Mouse (Mus musculus): ENCODE results near the gene Nmt1. TPM values are rescaled to one million over a fixed set of nuclear protein-coding genes. Genes with fewer than 3 reads are reported as not detected.
A peak's percentile ranks its signal among the peaks of the same experiment; 100 is the strongest.

Nmt1 gene
- total and polyA plus RNA-seq, 3 experiments, result 29.8 to 147 (median 70.5) TPM

- Histone ChIP-seq H3K79me2 (ENCODE audit: control insufficient read depth, insufficient read depth, low read length, poor library complexity) (no peaks in the 10 kb centered on the region), H3K9ac (ENCODE audit: control insufficient read depth, low read depth, low read length, poor library complexity, severe bottlenecking) (no peak overlapping the region), H3K9me3 (replicated peaks; ENCODE audit: insufficient read depth, low read length) (no peaks in the 10 kb centered on the region), H3K27me3 (ENCODE audit: control insufficient read depth in 1 of 2, insufficient read depth in 2 of 2, low read length in 2 of 2) (no peaks in the 10 kb centered on the region), H3K36me3 (ENCODE audit: control insufficient read depth in 1 of 2, insufficient read depth in 2 of 2, low read length in 2 of 2) (no peaks in the 10 kb centered on the region), H3K4me3 (ENCODE audit: control insufficient read depth in 1 of 2, insufficient read depth in 1 of 2, low read depth in 2 of 2, low read length in 2 of 2) (no peak overlapping the region), H3K27ac (ENCODE audit: control insufficient read depth, low read depth, low read length) (no peak overlapping the region), H3K4me1 (ENCODE audit: control insufficient read depth in 1 of 2, insufficient read depth in 2 of 2, low read length in 2 of 2) (no peaks in the 10 kb centered on the region)
- TF ChIP-seq TCF12 (IDR thresholded peaks at IDR 0.05; ENCODE audit: low read depth, low read length) (peak; percentile 34), ETS1 (IDR thresholded peaks at IDR 0.05; ENCODE audit: low read depth, low read length) (no peak), TAL1 (IDR thresholded peaks at IDR 0.05; ENCODE audit: low read length) (no peak), EP300 (IDR thresholded peaks at IDR 0.05; ENCODE audit: low read depth in 1 of 2, low read length in 2 of 2) (0 out of 4 replicates have a peak, but pooled peaks of 1 of the 2 experiments have one; percentile 33), MAZ (IDR thresholded peaks at IDR 0.05; ENCODE audit: low read depth, low read length) (no peak)
- no peak for DNase-seq (ENCODE audit: low read depth, low spot score)
Observed at GRCm38 (mm10) chr11:103076010-103076409, 48.0 kb downstream of the Nmt1 start.

- no peak for TF ChIP-seq EP300 (IDR thresholded peaks at IDR 0.05; ENCODE audit: low read depth in 1 of 2, low read length in 2 of 2)
- no peak for TF ChIP-seq MYB (IDR thresholded peaks at IDR 0.05; ENCODE audit: low read depth, low read length)
- TF ChIP-seq ZC3H11A (IDR thresholded peaks at IDR 0.05; ENCODE audit: low read depth, low read length), result no peak
- TF ChIP-seq CHD1 (IDR thresholded peaks at IDR 0.05; ENCODE audit: low read depth, low read length), result no peak
- no peak for TF ChIP-seq ELF1 (IDR thresholded peaks at IDR 0.05; ENCODE audit: low read depth, low read length)
- H3K27me3 ChIP-seq (ENCODE audit: control insufficient read depth in 1 of 2, insufficient read depth in 2 of 2, low read length in 2 of 2), result no peaks in the 10 kb centered on the region
- H3K9me3 ChIP-seq (replicated peaks; ENCODE audit: insufficient read depth, low read length), result no peaks in the 10 kb centered on the region
- no peaks in the 10 kb centered on the region for H3K79me2 ChIP-seq (ENCODE audit: control insufficient read depth, insufficient read depth, low read length, poor library complexity)
- no peak for DNase-seq (ENCODE audit: low read depth, low spot score)
- H3K4me3 ChIP-seq (ENCODE audit: control insufficient read depth in 1 of 2, insufficient read depth in 1 of 2, low read depth in 2 of 2, low read length in 2 of 2), result no peak overlapping the region
- H3K9ac ChIP-seq (ENCODE audit: control insufficient read depth, low read depth, low read length, poor library complexity, severe bottlenecking), result no peak overlapping the region
- H3K36me3 ChIP-seq (ENCODE audit: control insufficient read depth in 1 of 2, insufficient read depth in 2 of 2, low read length in 2 of 2), result no peaks in the 10 kb centered on the region
- H3K27ac ChIP-seq (ENCODE audit: control insufficient read depth, low read depth, low read length), result no peak overlapping the region
- no peaks in the 10 kb centered on the region for H3K4me1 ChIP-seq (ENCODE audit: control insufficient read depth in 1 of 2, insufficient read depth in 2 of 2, low read length in 2 of 2)
Observed at GRCm38 (mm10) chr11:103076581-103076980, 48.6 kb downstream of the Nmt1 start.

GRCm38 (mm10) chr11:103078131-103078530 lies 50.1 kb downstream of the Nmt1 start:
- H3K9ac ChIP-seq (ENCODE audit: control insufficient read depth, low read depth, low read length, poor library complexity, severe bottlenecking), result no peak overlapping the region
- H3K79me2 ChIP-seq (ENCODE audit: control insufficient read depth, insufficient read depth, low read length, poor library complexity), result no peaks in the 10 kb centered on the region
- no peak for TF ChIP-seq RAD21 (IDR thresholded peaks at IDR 0.05; ENCODE audit: low read depth, low read length)
- no peak for TF ChIP-seq NELFE (IDR thresholded peaks at IDR 0.05; ENCODE audit: low read depth, low read length)
- TF ChIP-seq SMC3 (IDR thresholded peaks at IDR 0.05; ENCODE audit: low read depth, low read length), result no peak
- no peak for TF ChIP-seq UBTF (IDR thresholded peaks at IDR 0.05; ENCODE audit: borderline replicate concordance, insufficient read depth, low read depth, low read length)
- TF ChIP-seq USF1 (IDR thresholded peaks at IDR 0.05; ENCODE audit: low read depth, low read length), result no peak
- TF ChIP-seq MYC (IDR thresholded peaks at IDR 0.05; ENCODE audit: low read depth, low read length), result no peak
- no peak for TF ChIP-seq TCF12 (IDR thresholded peaks at IDR 0.05; ENCODE audit: low read depth, low read length)
- TF ChIP-seq POLR2AphosphoS2 (IDR thresholded peaks at IDR 0.05; ENCODE audit: low read length), result no peak
- no peak for TF ChIP-seq MAX (IDR thresholded peaks at IDR 0.05; ENCODE audit: low read length)
- no peak for TF ChIP-seq GATA1 (IDR thresholded peaks at IDR 0.05; ENCODE audit: low read depth, low read length)
- no peak for TF ChIP-seq MEF2A (IDR thresholded peaks at IDR 0.05; ENCODE audit: extremely low read depth, insufficient replicate concordance, low read depth, low read length, poor library complexity, severe bottlenecking)
- TF ChIP-seq CHD1 (IDR thresholded peaks at IDR 0.05; ENCODE audit: low read depth, low read length), result no peak
- no peak for TF ChIP-seq EP300 (IDR thresholded peaks at IDR 0.05; ENCODE audit: low read depth in 1 of 2, low read length in 2 of 2)
- no peak for TF ChIP-seq BHLHE40 (IDR thresholded peaks at IDR 0.05; ENCODE audit: borderline replicate concordance, low read depth, low read length)
- TF ChIP-seq ZKSCAN1 (IDR thresholded peaks at IDR 0.05; ENCODE audit: low read depth, low read length), result no peak
- TF ChIP-seq MXI1 (IDR thresholded peaks at IDR 0.05; ENCODE audit: low read depth, low read length), result no peak
- no peak for TF ChIP-seq POLR2A (IDR thresholded peaks at IDR 0.05; ENCODE audit: control insufficient read depth in 1 of 2, insufficient read depth in 1 of 2, low read depth in 1 of 2, low read length in 2 of 2, poor library complexity in 1 of 2)
- TF ChIP-seq ETS1 (IDR thresholded peaks at IDR 0.05; ENCODE audit: low read depth, low read length), result no peak
- no peak for TF ChIP-seq ZC3H11A (IDR thresholded peaks at IDR 0.05; ENCODE audit: low read depth, low read length)
- TF ChIP-seq CHD2 (IDR thresholded peaks at IDR 0.05; ENCODE audit: low read length), result no peak
- no peaks in the 10 kb centered on the region for H3K4me1 ChIP-seq (ENCODE audit: control insufficient read depth in 1 of 2, insufficient read depth in 2 of 2, low read length in 2 of 2)
- no peaks in the 10 kb centered on the region for H3K36me3 ChIP-seq (ENCODE audit: control insufficient read depth in 1 of 2, insufficient read depth in 2 of 2, low read length in 2 of 2)
- DNase-seq (ENCODE audit: low read depth, low spot score), result no peak
- H3K27ac ChIP-seq (ENCODE audit: control insufficient read depth, low read depth, low read length), result no peak overlapping the region
- H3K9me3 ChIP-seq (replicated peaks; ENCODE audit: insufficient read depth, low read length), result no peaks in the 10 kb centered on the region
- H3K27me3 ChIP-seq (ENCODE audit: control insufficient read depth in 1 of 2, insufficient read depth in 2 of 2, low read length in 2 of 2), result no peaks in the 10 kb centered on the region
- H3K4me3 ChIP-seq (ENCODE audit: control insufficient read depth in 1 of 2, insufficient read depth in 1 of 2, low read depth in 2 of 2, low read length in 2 of 2), result no peak overlapping the region

Data from MEL (cell line).